Mouse (Mus musculus) kidney, embryonic 14.5 days (tissue): Measurements from ENCODE around the gene Atpaf1. TPM values are rescaled to one million over a fixed set of nuclear protein-coding genes. Genes with fewer than 3 reads are reported as not detected.

ENCODE experiments used
- ATAC-seq: fragments of 200-750 bp; cut with Nextera tagmentation; 2 replicates; pipeline ENCODE4 v1.8.0; 2017; ENCODE audit warnings: moderate number of reproducible peaks, mild to moderate bottlenecking, moderate TSS enrichment, moderate library complexity; ENCODE audit not compliant: low FRiP score, low TSS enrichment
- H3K27ac ChIP-seq: fragments of 300-500 bp; sonication (generic); 2 replicates; pipeline ENCODE4 v1.5.1; 2014; ENCODE audit warnings: low read depth, mild to moderate bottlenecking, low read length, moderate library complexity, mixed read lengths
- H3K27me3 ChIP-seq: fragments of 300-500 bp; sonication (generic); 2 replicates; pipeline ENCODE4 v1.6.1; 2014; ENCODE audit warnings: mild to moderate bottlenecking, low read length; ENCODE audit not compliant: control insufficient read depth, insufficient read depth
- H3K36me3 ChIP-seq: fragments of 300-500 bp; sonication (generic); 2 replicates; pipeline ENCODE4 v1.6.1; 2014; ENCODE audit warnings: low read length, mixed read lengths; ENCODE audit not compliant: control insufficient read depth, insufficient read depth
- H3K4me1 ChIP-seq: fragments of 300-500 bp; sonication (generic); 2 replicates; pipeline ENCODE4 v1.6.1; 2014; ENCODE audit warnings: low read length, mixed read lengths; ENCODE audit not compliant: control insufficient read depth, insufficient read depth
- H3K4me2 ChIP-seq: fragments of 300-500 bp; sonication (generic); replicated peaks from 2 replicates; pipeline ENCODE4 v1.6.1; 2014; ENCODE audit warnings: low read depth, mild to moderate bottlenecking, low read length
- H3K4me3 ChIP-seq: fragments of 300-500 bp; sonication (generic); 2 replicates; pipeline ENCODE4 v1.5.1; 2014; ENCODE audit warnings: mild to moderate bottlenecking, low read length
- H3K9ac ChIP-seq: fragments of 300-500 bp; sonication (generic); 2 replicates; pipeline ENCODE4 v1.6.1; 2014; ENCODE audit warnings: low read depth, mild to moderate bottlenecking, low read length, moderate library complexity
- H3K9me3 ChIP-seq: fragments of 300-500 bp; sonication (generic); 2 replicates; pipeline ENCODE4 v1.6.1; 2016; ENCODE audit warnings: low read length; ENCODE audit not compliant: control insufficient read depth
- WGBS: fragments of 180-500 bp; shearing (Covaris S2); extraction: QIAGEN DNeasy Blood & Tissue Kit; methylation state at CpG from one replicate; pipeline ENCODE4 v1.1.7; 2014; 5-methylcytosine and 5-hydroxymethylcytosine counted together
- polyA plus RNA-seq: library from polyadenylated mRNA; unstranded; fragments of >200 nt; fragmentation: Nextera tagmentation; extraction: Ambion mirVana; gene quantifications from 2 replicates; pipeline ENCODE4 v1.2.1, GENCODE M21; 2014

The Atpaf1 gene
- polyA plus RNA-seq, 1 experiment from 2014 or later, result 63.5 TPM

GRCm38 (mm10) chr4:115821431-115821830 lies 36.8 kb downstream of the Atpaf1 start:
- H3K36me3 ChIP-seq, result no peaks in the 10 kb centered on the region
- no peaks in the 10 kb centered on the region for H3K27me3 ChIP-seq
- no peak overlapping the region for H3K27ac ChIP-seq
- H3K9ac ChIP-seq, result no peak overlapping the region
- ATAC-seq, result no peak
- H3K9me3 ChIP-seq, result no peaks in the 10 kb centered on the region
- no peak overlapping the region for H3K4me3 ChIP-seq
- no peak overlapping the region for H3K4me2 ChIP-seq
- H3K4me1 ChIP-seq, result no peaks in the 10 kb centered on the region

GRCm38 (mm10) chr4:115821928-115822327 lies 37.3 kb downstream of the Atpaf1 start:
- Histone ChIP-seq H3K4me3 (no peak overlapping the region), H3K4me2 (no peak overlapping the region), H3K4me1 (0 out of 2 replicates have a peak, but pooled peaks cover under 1% of the 10 kb centered on the region), H3K9me3 (no peaks in the 10 kb centered on the region), H3K27ac (no peak overlapping the region), H3K27me3 (no peaks in the 10 kb centered on the region), H3K9ac (no peak overlapping the region), H3K36me3 (no peaks in the 10 kb centered on the region)
- 68% methylated on average over 3 of the region's 3 CpGs for WGBS
- no peak for ATAC-seq

GRCm38 (mm10) chr4:115824178-115824577 lies 39.6 kb downstream of the Atpaf1 start:
- H3K4me1 ChIP-seq, result peaks cover 8% of the 10 kb centered on the region; the same call in 1 of the 2 replicates
- H3K36me3 ChIP-seq, result no peaks in the 10 kb centered on the region
- no peak overlapping the region for H3K4me3 ChIP-seq
- no peak overlapping the region for H3K27ac ChIP-seq
- WGBS, result 77% methylated on average over 2 of the region's 2 CpGs
- H3K9me3 ChIP-seq, result no peaks in the 10 kb centered on the region
- H3K9ac ChIP-seq, result no peak overlapping the region
- H3K4me2 ChIP-seq, result no peak overlapping the region
- ATAC-seq, result no peak
- no peaks in the 10 kb centered on the region for H3K27me3 ChIP-seq

- Histone ChIP-seq H3K27me3 (no peaks in the 10 kb centered on the region), H3K9ac (no peak overlapping the region), H3K9me3 (no peaks in the 10 kb centered on the region), H3K4me2 (no peak overlapping the region), H3K4me3 (no peak overlapping the region), H3K27ac (no peak overlapping the region), H3K4me1 (peaks cover 8% of the 10 kb centered on the region; the same call in 1 of the 2 replicates), H3K36me3 (no peaks in the 10 kb centered on the region)
- 83% methylated on average over 2 of the region's 2 CpGs for WGBS
- no peak for ATAC-seq
Observed at GRCm38 (mm10) chr4:115825271-115825670, 40.7 kb downstream of the Atpaf1 start.

- H3K4me1 ChIP-seq, result peaks cover 8% of the 10 kb centered on the region; the same call in 1 of the 2 replicates
- no peaks in the 10 kb centered on the region for H3K9me3 ChIP-seq
- no peak for ATAC-seq
- no peak overlapping the region for H3K9ac ChIP-seq
- peak overlapping the region; percentile 71 for H3K4me2 ChIP-seq
- 74% methylated on average over 3 of the region's 3 CpGs for WGBS
- H3K36me3 ChIP-seq, result peaks cover 5% of the 10 kb centered on the region
- no peak overlapping the region for H3K27ac ChIP-seq
- peak overlapping the region; percentile 81 for H3K4me3 ChIP-seq
- no peaks in the 10 kb centered on the region for H3K27me3 ChIP-seq
Observed at GRCm38 (mm10) chr4:115827066-115827465, 42.5 kb downstream of the Atpaf1 start.

GRCm38 (mm10) chr4:115827535-115827887 lies 42.9 kb downstream of the Atpaf1 start:
- no peaks in the 10 kb centered on the region for H3K9me3 ChIP-seq
- peak overlapping the region; percentile 81 for H3K4me3 ChIP-seq
- no peak for ATAC-seq
- WGBS, result 5% methylated on average over 4 of the region's 4 CpGs
- peak overlapping the region; percentile 75 for H3K9ac ChIP-seq
- peaks cover 10% of the 10 kb centered on the region for H3K36me3 ChIP-seq
- H3K27me3 ChIP-seq, result no peaks in the 10 kb centered on the region
- H3K4me1 ChIP-seq, result peaks cover 8% of the 10 kb centered on the region; the same call in 1 of the 2 replicates
- no peak overlapping the region; the same call in 1 of the 2 replicates for H3K27ac ChIP-seq
- H3K4me2 ChIP-seq, result peak overlapping the region; percentile 71

- peaks cover 12% of the 10 kb centered on the region for H3K36me3 ChIP-seq
- peak within 1 kb of the TSS; percentile 75 for H3K9ac ChIP-seq
- H3K9me3 ChIP-seq, result no peaks in the 10 kb centered on the region
- H3K4me1 ChIP-seq, result peaks cover 8% of the 10 kb centered on the region; the same call in 1 of the 2 replicates
- under 1% methylated on average over 51 of the region's 57 CpGs for WGBS
- peak within 1 kb of the TSS; percentile 85 for H3K27ac ChIP-seq
- ATAC-seq, result peak; percentile 96
- H3K4me3 ChIP-seq, result peak within 1 kb of the TSS; percentile 81
- H3K27me3 ChIP-seq, result no peaks in the 10 kb centered on the region
- peak within 1 kb of the TSS; percentile 71 for H3K4me2 ChIP-seq
Observed at GRCm38 (mm10) chr4:115827888-115828571, 43.4 kb downstream of the Atpaf1 start, which contains the start of gene Mob3c. Mob3c (plus strand) TSS chr4:115828092.

- Histone ChIP-seq H3K36me3 (peaks cover 13% of the 10 kb centered on the region), H3K9ac (peak overlapping the region; percentile 75), H3K27ac (no peak overlapping the region), H3K4me1 (peaks cover 8% of the 10 kb centered on the region; the same call in 1 of the 2 replicates), H3K4me3 (peak overlapping the region; percentile 81), H3K27me3 (no peaks in the 10 kb centered on the region), H3K4me2 (peak overlapping the region; percentile 71), H3K9me3 (no peaks in the 10 kb centered on the region)
- 7% methylated on average over 8 of the region's 8 CpGs for WGBS
- ATAC-seq, result no peak; the same call in 1 of the 2 replicates
Observed at GRCm38 (mm10) chr4:115828572-115828902, 43.9 kb downstream of the Atpaf1 start.

- 74% methylated on average over 5 of the region's 5 CpGs for WGBS
Observed at GRCm38 (mm10) chr4:115830491-115830890, 45.9 kb downstream of the Atpaf1 start.

More at GRCm38 (mm10) chr4:115830491-115830890, 45.9 kb downstream of the Atpaf1 start:
- H3K36me3 ChIP-seq, result peaks cover 24% of the 10 kb centered on the region
- H3K9ac ChIP-seq, result no peak overlapping the region
- no peak overlapping the region for H3K4me3 ChIP-seq
- H3K27me3 ChIP-seq, result no peaks in the 10 kb centered on the region
- no peak overlapping the region for H3K4me2 ChIP-seq
- no peaks in the 10 kb centered on the region for H3K9me3 ChIP-seq
- ATAC-seq, result no peak
- H3K27ac ChIP-seq, result no peak overlapping the region
- peaks cover 8% of the 10 kb centered on the region; the same call in 1 of the 2 replicates for H3K4me1 ChIP-seq
